Mouse (Mus musculus) CH12.LX (cell line): ENCODE results near the gene Zbtb34. TPM values are rescaled to one million over a fixed set of nuclear protein-coding genes. Genes with fewer than 3 reads are reported as not detected.

ENCODE experiments used
- DNase-seq: peaks from one replicate; pipeline ENCODE4 v3.0.0-alpha.2; 2013; ENCODE audit errors: extremely low read depth
- H3K27ac ChIP-seq: 2 replicates; pipeline ENCODE4 v1.5.1; 2012; ENCODE audit warnings: low read depth, mild to moderate bottlenecking, control low read depth, moderate library complexity; ENCODE audit not compliant: insufficient read depth
- H3K27me3 ChIP-seq: replicated peaks from 2 replicates; pipeline ENCODE3; 2012; ENCODE audit warnings: inconsistent platforms
- H3K36me3 ChIP-seq, 2 experiments: replicated peaks in 1 of 2; 2 replicates each; pipeline versions ENCODE3 to v1.6.1; 2012; ENCODE audit warnings: inconsistent platforms in 1 of 2, low read length in 1 of 2, mild to moderate bottlenecking in 1 of 2, mixed read lengths in 1 of 2, moderate library complexity in 1 of 2; ENCODE audit not compliant: control insufficient read depth in 1 of 2, insufficient read depth in 1 of 2
- H3K4me1 ChIP-seq, 2 experiments: 2 replicates each; pipeline ENCODE4 v1.6.1; 2012; ENCODE audit warnings: inconsistent platforms in 1 of 2, moderate library complexity in 1 of 2; ENCODE audit not compliant: insufficient read depth in 2 of 2, control insufficient read depth in 1 of 2
- H3K4me2 ChIP-seq: 2 replicates; pipeline ENCODE4 v1.6.1; 2012; ENCODE audit warnings: low read depth, mild to moderate bottlenecking, control low read depth; ENCODE audit not compliant: poor library complexity, insufficient read depth, severe bottlenecking
- H3K4me3 ChIP-seq, 3 experiments: fragments of 150-350 bp in 1 of 3; sonication (generic) in 1 of 3; replicated peaks in 1 of 3; 2 replicates each; pipeline versions ENCODE3 to v1.5.1; 2011 to 2012; ENCODE audit warnings: low read depth in 2 of 3, low read length in 2 of 3, mild to moderate bottlenecking in 2 of 3, moderate library complexity in 2 of 3, control low read depth in 1 of 3, improper control_type of control experiment in 1 of 3, inconsistent platforms in 1 of 3, mixed read lengths in 1 of 3; ENCODE audit not compliant: poor library complexity in 1 of 3
- H3K79me2 ChIP-seq: replicated peaks from 2 replicates; pipeline ENCODE4 v1.6.1; 2012; ENCODE audit warnings: mild to moderate bottlenecking, moderate library complexity; ENCODE audit not compliant: control insufficient read depth, poor library complexity, insufficient read depth, severe bottlenecking; ENCODE audit errors: extremely low read depth
- H3K9ac ChIP-seq: 2 replicates; pipeline ENCODE4 v1.6.1; 2012; ENCODE audit warnings: low read depth, mild to moderate bottlenecking, control low read depth, moderate library complexity; ENCODE audit not compliant: insufficient read depth
- H3K9me3 ChIP-seq: replicated peaks from 2 replicates; pipeline ENCODE3; 2012; ENCODE audit warnings: low read length, inconsistent platforms, mixed read lengths
- EP300 ChIP-seq: IDR thresholded peaks from 2 replicates; pipeline ENCODE4 v1.6.1; 2011; ENCODE audit warnings: low read length, improper control_type of control experiment
- ETS1 ChIP-seq: conservative IDR thresholded peaks from 2 replicates; pipeline ENCODE4 v1.6.1; 2012; ENCODE audit warnings: low read depth, mild to moderate bottlenecking, inconsistent platforms, low read length, improper control_type of control experiment, moderate library complexity
- JUN ChIP-seq: IDR thresholded peaks from 2 replicates; pipeline ENCODE4 v1.6.1; 2011; ENCODE audit warnings: low read depth, mild to moderate bottlenecking, low read length, improper control_type of control experiment, moderate library complexity; ENCODE audit not compliant: insufficient read depth
- KAT2A ChIP-seq: IDR thresholded peaks from 2 replicates; pipeline ENCODE4 v1.6.1; 2012; ENCODE audit warnings: low read length, improper control_type of control experiment, inconsistent platforms; ENCODE audit not compliant: insufficient replicate concordance
- MYC ChIP-seq: IDR thresholded peaks from 2 replicates; pipeline ENCODE4 v1.6.1; 2011; ENCODE audit warnings: low read depth, mild to moderate bottlenecking, improper control_type of control experiment, low read length
- NELFE ChIP-seq: IDR thresholded peaks from 2 replicates; pipeline ENCODE4 v1.6.1; 2011; ENCODE audit warnings: low read depth, low read length, improper control_type of control experiment
- POLR2A ChIP-seq: IDR thresholded peaks from 2 replicates; pipeline ENCODE4 v1.6.1; 2011; ENCODE audit warnings: low read depth, mild to moderate bottlenecking, improper control_type of control experiment, low read length
- POLR2AphosphoS2 ChIP-seq: IDR thresholded peaks from 2 replicates; pipeline ENCODE4 v1.6.1; 2011; ENCODE audit warnings: low read depth, low read length, improper control_type of control experiment
- RAD21 ChIP-seq: IDR thresholded peaks from 2 replicates; pipeline ENCODE4 v1.6.1; 2011; ENCODE audit warnings: low read depth, mild to moderate bottlenecking, low read length, improper control_type of control experiment, moderate library complexity
- RCOR1 ChIP-seq: conservative IDR thresholded peaks from 2 replicates; pipeline ENCODE4 v1.6.1; 2012; ENCODE audit warnings: low read depth, mild to moderate bottlenecking, inconsistent platforms, low read length, improper control_type of control experiment
- SIN3A ChIP-seq: IDR thresholded peaks from 2 replicates; pipeline ENCODE4 v1.6.1; 2012; ENCODE audit warnings: low read length, improper control_type of control experiment, inconsistent platforms
- UBTF ChIP-seq: IDR thresholded peaks from 2 replicates; pipeline ENCODE4 v1.6.1; 2012; ENCODE audit warnings: low read depth, mild to moderate bottlenecking, inconsistent platforms, low read length, improper control_type of control experiment, moderate library complexity
- USF1 ChIP-seq: IDR thresholded peaks from 2 replicates; pipeline ENCODE4 v1.6.1; 2014; ENCODE audit warnings: low read depth, mild to moderate bottlenecking, inconsistent platforms, low read length, improper control_type of control experiment
- USF2 ChIP-seq: conservative IDR thresholded peaks from 2 replicates; pipeline ENCODE4 v1.6.1; 2011; ENCODE audit warnings: low read depth, low read length, improper control_type of control experiment
- ZNF384 ChIP-seq: IDR thresholded peaks from 2 replicates; pipeline ENCODE4 v1.6.1; 2012; ENCODE audit warnings: low read depth, low read length, improper control_type of control experiment, inconsistent platforms
- dilution Hi-C: fragments of 300-500 bp; cut with MboI; formaldehyde crosslinking; loops from 2 replicates; pipeline ENCODE4 v1.14.3; 2020; ENCODE audit warnings: low sequenced_read_pairs; ENCODE audit not compliant: extremely low pct_unique_long_range_greater_than_20kb, extremely low pct_ligation_motif_present
- in situ Hi-C: fragments of 300-500 bp; cut with MboI; formaldehyde crosslinking; loops from 3 replicates; pipeline ENCODE4 v1.14.3; 2019; ENCODE audit warnings: low sequenced_read_pairs, low pct_ligation_motif_present, low pct_unique_long_range_greater_than_20kb, mixed read lengths
- polyA plus RNA-seq: library from polyadenylated mRNA; unstranded; fragments of >175 nt; gene quantifications from 2 replicates; pipeline ENCODE4 v1.2.1, GENCODE M21; 2012; ENCODE audit warnings: low read depth; ENCODE audit not compliant: insufficient read length
- total RNA-seq, 2 experiments: library from RNA; depleted of rRNA; stranded (reverse); fragments of 300-350 nt in 1 of 2; fragments of >200 nt in 1 of 2; gene quantifications; 2 replicates each; pipeline ENCODE4 v1.2.3; 2012 to 2014

Gene Zbtb34
- total and polyA plus RNA-seq, 3 experiments: 3.4 to 5.8 (median 5.0) TPM

DNA sequence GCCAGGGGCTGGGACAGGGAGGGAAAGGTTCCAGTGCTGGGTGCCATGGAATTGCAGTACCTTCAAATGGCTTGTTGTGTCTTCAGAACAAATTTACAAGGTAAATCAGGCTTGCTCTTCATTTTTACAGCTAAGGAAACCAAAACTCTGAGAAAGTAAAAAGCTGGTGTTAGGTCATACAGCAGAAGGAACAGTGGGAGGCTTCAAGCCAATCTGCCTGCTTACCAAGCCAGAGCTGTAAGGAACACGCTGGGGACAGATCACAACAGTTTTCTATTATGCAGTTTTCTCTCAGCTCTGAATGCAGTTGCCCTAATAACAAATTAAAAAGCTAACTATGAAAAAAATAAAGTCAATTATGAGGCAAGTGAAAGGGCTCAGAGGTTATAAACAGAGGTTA, 62.6 kb downstream of the Zbtb34 start:
- TF ChIP-seq POLR2AphosphoS2: no peak
- TF ChIP-seq, all 38 proteins: peak for 0
- Histone ChIP-seq H3K79me2 (no peaks in the 10 kb centered on the region), H3K36me3 (peaks cover 0 to 16% of the 10 kb centered on the region in 2 experiments), H3K9ac (no peak overlapping the region), H3K27me3 (no peaks in the 10 kb centered on the region), H3K4me2 (no peak overlapping the region), H3K9me3 (no peaks in the 10 kb centered on the region), H3K4me1 (peaks cover 0 to 14% of the 10 kb centered on the region in 2 experiments; a peak in 2 of 4 replicates), H3K27ac (no peak overlapping the region), H3K4me3 (no peak overlapping the region)
- dilution Hi-C loops (no loop called here), in situ Hi-C loops (loop anchor here (25.0 kb wide), 1 partner anchor 381 kb away; the partner anchor contains the start of gene Slc2a8)
- DNase-seq: no peak

DNA sequence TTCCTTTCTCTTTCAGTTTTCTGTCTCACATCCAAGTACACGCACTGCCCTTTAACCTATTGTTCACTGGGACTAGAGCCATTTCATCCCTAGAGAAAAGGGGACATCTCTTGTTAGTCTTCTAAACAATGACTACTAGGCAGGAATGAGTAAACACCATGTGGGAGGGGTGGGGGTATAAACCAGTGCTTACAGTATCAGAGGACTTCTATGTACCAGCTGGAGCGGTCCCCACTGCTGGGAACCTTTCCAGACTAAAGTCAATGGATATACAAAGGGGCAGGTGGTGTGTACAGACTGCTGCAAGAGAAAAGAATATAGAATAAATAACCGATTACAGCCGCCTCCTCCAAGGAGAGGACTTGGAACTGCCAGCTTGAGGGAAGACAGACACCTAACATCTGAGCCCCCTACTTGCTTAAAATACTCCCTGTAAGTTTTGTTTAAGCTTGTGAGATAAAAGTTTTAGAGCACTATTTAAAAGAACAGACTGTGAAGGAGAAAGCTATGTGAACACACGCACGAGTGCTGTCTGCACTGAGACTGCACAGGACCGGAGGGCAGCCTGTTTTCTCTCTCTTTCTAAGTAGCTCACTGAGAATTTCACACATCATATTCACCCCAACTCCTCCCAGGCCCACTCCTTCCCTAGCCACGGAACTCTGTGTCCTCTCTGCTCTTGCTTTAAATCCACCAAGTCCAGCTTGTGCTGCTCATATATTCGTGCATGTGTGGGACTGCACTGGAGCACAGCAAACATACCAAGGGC, 65.2 kb downstream of the Zbtb34 start:
- H3K9me3 ChIP-seq: no peaks in the 10 kb centered on the region
- H3K4me1 ChIP-seq: peaks cover 0 to 11% of the 10 kb centered on the region in 2 experiments; a peak in 2 of 4 replicates
- TF ChIP-seq ETS1: no peak
- no peak for TF ChIP-seq POLR2AphosphoS2
- no peak for TF ChIP-seq POLR2A
- no peak for TF ChIP-seq RAD21
- no peak for TF ChIP-seq RCOR1
- TF ChIP-seq JUN: no peak
- TF ChIP-seq NELFE: no peak
- no peak for TF ChIP-seq USF1
- no peak for TF ChIP-seq KAT2A
- TF ChIP-seq USF2: no peak
- no peak for TF ChIP-seq UBTF
- TF ChIP-seq MYC: no peak
- no peak for TF ChIP-seq SIN3A
- TF ChIP-seq EP300: no peak
- no peak for TF ChIP-seq ZNF384
- no peak overlapping the region for H3K4me2 ChIP-seq
- no peaks in the 10 kb centered on the region for H3K27me3 ChIP-seq
- H3K79me2 ChIP-seq: no peaks in the 10 kb centered on the region
- no peak overlapping the region for H3K27ac ChIP-seq
- DNase-seq: no peak
- no peak overlapping the region for H3K4me3 ChIP-seq
- H3K9ac ChIP-seq: no peak overlapping the region
- dilution Hi-C loops: no loop called here
- in situ Hi-C loops: loop anchor here (25.0 kb wide), 1 partner anchor 379 kb away; the partner anchor contains the start of gene Slc2a8
- peaks cover 0 to 16% of the 10 kb centered on the region in 2 experiments for H3K36me3 ChIP-seq
